Mouse (Mus musculus): ENCODE measurements around the gene Oxld1.

DNA sequence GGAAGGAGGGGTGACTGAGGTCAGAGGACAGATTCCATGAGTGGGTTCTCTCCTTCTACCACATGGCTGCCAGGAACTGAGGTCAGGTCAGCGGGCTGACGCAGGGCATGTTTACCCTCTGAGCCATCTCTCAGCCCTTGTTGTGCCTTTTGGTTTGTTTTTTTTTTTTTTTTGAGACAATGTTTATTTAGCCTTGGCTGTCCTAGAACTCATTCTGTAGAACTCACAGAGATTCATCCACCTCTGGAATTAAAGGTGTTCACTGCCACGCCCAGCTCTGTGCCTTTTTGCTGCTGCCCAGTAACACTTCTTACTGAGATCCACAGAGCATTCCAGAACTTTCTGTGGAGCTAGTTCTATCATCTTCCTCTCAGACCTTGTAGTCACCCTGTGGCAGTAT is 47.8 kb upstream of the Oxld1 start:
- TF ChIP-seq POLR2A (IDR thresholded peaks at IDR 0.05; ENCODE audit: low read depth, low read length), result no peak
- no peak for TF ChIP-seq CTCF (conservative IDR thresholded peaks at IDR 0.05; ENCODE audit: insufficient read depth, insufficient read length, low read depth, low read length)

Data from kidney, adult 2 months (tissue).